Mouse (Mus musculus) yolk sac, embryonic 10.5 days (tissue): ENCODE measurements around the gene Gm5849.
"Not testable (repeated sequence)": the region's sequence is repeated elsewhere in the genome, so short reads cannot be mapped to it uniquely, and the experiment has no call there.

Experiments
- DNase-seq: peaks from one replicate; pipeline ENCODE4 v3.0.0-alpha.2; 2017; ENCODE audit warnings: low spot score

Gm5849 gene

DNA sequence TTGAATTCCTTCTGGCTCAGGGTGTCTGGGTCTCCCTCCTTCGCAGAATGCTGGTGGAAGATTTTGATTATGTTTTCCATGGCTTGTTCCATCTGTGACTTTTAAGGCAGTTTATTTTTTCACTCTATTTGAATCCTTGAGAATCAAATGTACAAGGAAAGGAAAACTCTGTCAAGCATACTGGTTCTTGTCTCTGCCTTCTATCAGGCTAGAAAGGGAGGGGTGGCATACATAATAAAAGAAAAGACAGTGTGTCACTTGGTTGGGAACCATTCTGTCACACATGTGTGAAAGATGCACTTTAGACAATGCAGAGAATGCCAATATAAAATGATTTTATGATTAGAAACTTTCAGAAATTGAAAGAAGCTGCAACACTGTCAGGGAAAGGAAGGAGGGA lies at the start of gene Gm5849:
Gene Gm5849 (minus strand): TSS at position 101 of the 400 bp plus-strand sequence.
- not testable (repeated sequence) for DNase-seq

DNA sequence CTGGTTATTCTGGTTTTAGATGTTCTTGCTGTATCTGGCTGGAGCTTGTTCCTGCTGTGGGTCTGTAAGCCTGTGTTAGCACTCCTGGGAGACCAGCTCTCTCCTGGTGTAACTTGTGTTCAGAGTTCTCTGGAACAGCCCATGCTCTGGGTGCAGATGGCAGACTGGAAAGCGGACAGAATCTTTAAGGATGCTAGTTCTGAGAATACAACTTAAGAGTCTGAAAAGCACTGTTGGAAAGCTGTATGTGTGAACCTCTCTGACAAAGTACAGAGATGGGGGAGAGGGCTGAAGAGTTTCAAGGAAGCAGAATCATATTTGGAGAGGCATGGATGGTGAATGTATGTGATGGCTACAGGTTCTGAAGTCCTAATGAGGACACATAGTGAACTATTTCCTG lies 28.0 kb downstream of the Gm5849 start:
- DNase-seq: no peak

DNA sequence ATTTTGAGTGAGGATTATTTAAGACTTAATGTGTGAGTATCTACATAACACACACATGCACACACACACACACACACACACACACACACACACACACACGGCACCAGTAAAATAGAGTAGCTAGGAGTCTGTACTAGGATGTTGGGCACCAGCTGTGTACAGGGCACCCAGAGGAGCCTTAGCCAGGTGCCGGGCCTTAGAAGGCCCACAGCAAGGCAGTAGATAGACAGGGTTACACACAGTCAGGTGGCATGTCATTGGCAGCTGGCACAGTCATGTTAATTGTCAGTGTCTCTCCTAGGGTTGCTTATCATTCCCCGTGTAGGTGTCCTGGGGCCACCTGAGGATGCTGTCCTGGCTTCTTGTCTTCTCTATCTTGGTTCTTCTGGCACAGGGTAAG lies 51.1 kb downstream of the Gm5849 start, which contains the start of gene Pglyrp4:
Gene Pglyrp4 (plus strand): TSS at position 301 of the 400 bp plus-strand sequence.
- no peak for DNase-seq
